Mouse (Mus musculus): ENCODE results near the gene Tnfsf18.

DNA sequence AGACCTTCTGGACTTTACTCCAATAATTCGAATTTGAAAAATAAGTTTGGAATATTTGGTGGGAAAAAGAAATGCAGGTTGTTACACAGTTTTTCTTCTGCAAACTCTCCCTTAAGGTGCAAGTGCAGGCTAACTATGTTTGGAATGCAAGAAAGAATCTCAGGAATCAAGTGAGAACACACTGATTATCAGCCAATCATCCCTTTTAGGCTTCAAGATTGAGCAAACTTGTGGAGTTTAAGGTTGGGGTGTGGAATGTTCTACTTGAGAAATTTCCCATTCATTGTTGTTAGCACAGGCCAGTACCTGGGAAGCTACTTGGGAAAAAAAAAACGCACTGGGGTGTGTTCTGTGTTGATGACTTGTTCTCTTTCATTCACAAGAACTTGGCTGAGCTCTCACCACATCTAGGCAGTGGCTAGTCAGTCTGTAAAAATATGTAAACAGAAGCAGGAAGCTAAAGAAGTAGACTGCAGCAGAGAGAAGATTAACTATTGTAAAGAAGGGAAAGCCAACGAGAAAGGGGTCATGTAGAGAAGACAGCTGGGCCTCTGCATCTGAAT, 42.7 kb upstream of the Tnfsf18 start:
- TF ChIP-seq ZNF384 (IDR thresholded peaks at IDR 0.05; ENCODE audit: low read depth, low read length), result 0 out of 2 replicates have a peak, but pooled peaks have one; percentile 32
- TF ChIP-seq MAFK (IDR thresholded peaks at IDR 0.05; ENCODE audit: insufficient read depth, low read depth, low read length), result no peak
- TF ChIP-seq HCFC1 (IDR thresholded peaks at IDR 0.05; ENCODE audit: borderline replicate concordance, insufficient read depth, low read length), result no peak
- no peak for TF ChIP-seq ZC3H11A (IDR thresholded peaks at IDR 0.05; ENCODE audit: borderline replicate concordance, low read depth, low read length)
- TF ChIP-seq CHD2 (IDR thresholded peaks at IDR 0.05; ENCODE audit: low read depth, low read length), result no peak

Data from ES-E14 (cell line).